Mouse (Mus musculus) hindbrain, embryonic 12.5 days (tissue): ENCODE measurements around the gene Gpr132. TPM values are rescaled to one million over a fixed set of nuclear protein-coding genes. Genes with fewer than 3 reads are reported as not detected.
"Not testable (repeated sequence)": the region's sequence is repeated elsewhere in the genome, so short reads cannot be mapped to it uniquely, and the experiment has no call there.

Experiments used
- ATAC-seq: fragments of 200-750 bp; cut with Nextera tagmentation; 2 replicates; pipeline ENCODE4 v1.8.0; 2017; ENCODE audit warnings: moderate TSS enrichment; ENCODE audit not compliant: low FRiP score
- H3K27ac ChIP-seq: fragments of 300-500 bp; sonication (generic); 2 replicates; pipeline ENCODE4 v1.5.1; 2016; ENCODE audit warnings: mild to moderate bottlenecking
- H3K27me3 ChIP-seq: fragments of 300-500 bp; sonication (generic); 2 replicates; pipeline ENCODE4 v1.6.1; 2016; ENCODE audit warnings: mild to moderate bottlenecking
- H3K36me3 ChIP-seq: fragments of 300-500 bp; sonication (generic); 2 replicates; pipeline ENCODE4 v1.6.1; 2016; ENCODE audit warnings: mild to moderate bottlenecking
- H3K4me1 ChIP-seq: fragments of 300-500 bp; sonication (generic); 2 replicates; pipeline ENCODE4 v1.6.1; 2016
- H3K4me2 ChIP-seq: fragments of 300-500 bp; sonication (generic); replicated peaks from 2 replicates; pipeline ENCODE4 v1.6.1; 2016; ENCODE audit warnings: mild to moderate bottlenecking
- H3K4me3 ChIP-seq: fragments of 300-500 bp; sonication (generic); 2 replicates; pipeline ENCODE4 v1.5.1; 2016; ENCODE audit warnings: mild to moderate bottlenecking
- H3K9ac ChIP-seq: fragments of 300-500 bp; sonication (generic); 2 replicates; pipeline ENCODE4 v1.6.1; 2016; ENCODE audit warnings: mild to moderate bottlenecking, moderate library complexity
- H3K9me3 ChIP-seq: fragments of 300-500 bp; sonication (generic); replicated peaks from 2 replicates; pipeline ENCODE4 v1.6.1; 2016; ENCODE audit warnings: mild to moderate bottlenecking
- WGBS: fragments of 180-500 bp; shearing (Covaris S2); methylation state at CpG from one replicate; pipeline ENCODE4 v1.1.7; 2016; 5-methylcytosine and 5-hydroxymethylcytosine counted together
- polyA plus RNA-seq: library from polyadenylated mRNA; unstranded; fragments of >200 nt; fragmentation: Nextera tagmentation; extraction: Ambion mirVana; gene quantifications from 2 replicates; pipeline ENCODE4 v1.2.1, GENCODE M21; 2016

Gpr132 gene
- polyA plus RNA-seq, 1 experiment from 2014 or later: not detected

DNA sequence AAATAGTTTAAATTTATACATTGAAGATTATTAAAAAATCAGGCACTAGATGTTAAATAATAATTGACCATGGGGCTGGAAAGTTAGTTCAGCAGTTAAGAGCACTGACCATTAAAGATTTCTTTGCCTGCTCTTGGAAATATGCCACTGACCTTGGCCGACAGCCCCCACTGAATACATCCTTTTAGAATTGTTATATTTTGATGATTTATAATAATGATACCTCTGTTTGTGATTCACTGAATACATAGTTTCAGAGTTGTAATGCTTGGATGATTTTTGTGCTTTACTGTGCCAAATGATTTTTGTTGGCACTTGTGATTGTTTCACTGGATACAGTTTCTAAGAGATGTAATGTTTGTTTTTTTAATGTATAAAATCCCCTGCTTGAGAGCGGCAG lies 25.9 kb downstream of the Gpr132 start:
- H3K4me1 ChIP-seq, H3K36me3 ChIP-seq, H3K27ac ChIP-seq, H3K9ac ChIP-seq, ATAC-seq, H3K27me3 ChIP-seq, H3K9me3 ChIP-seq, H3K4me2 ChIP-seq, H3K4me3 ChIP-seq: not testable (repeated sequence)
- 84% methylated on average over 2 of the region's 2 CpGs for WGBS

DNA sequence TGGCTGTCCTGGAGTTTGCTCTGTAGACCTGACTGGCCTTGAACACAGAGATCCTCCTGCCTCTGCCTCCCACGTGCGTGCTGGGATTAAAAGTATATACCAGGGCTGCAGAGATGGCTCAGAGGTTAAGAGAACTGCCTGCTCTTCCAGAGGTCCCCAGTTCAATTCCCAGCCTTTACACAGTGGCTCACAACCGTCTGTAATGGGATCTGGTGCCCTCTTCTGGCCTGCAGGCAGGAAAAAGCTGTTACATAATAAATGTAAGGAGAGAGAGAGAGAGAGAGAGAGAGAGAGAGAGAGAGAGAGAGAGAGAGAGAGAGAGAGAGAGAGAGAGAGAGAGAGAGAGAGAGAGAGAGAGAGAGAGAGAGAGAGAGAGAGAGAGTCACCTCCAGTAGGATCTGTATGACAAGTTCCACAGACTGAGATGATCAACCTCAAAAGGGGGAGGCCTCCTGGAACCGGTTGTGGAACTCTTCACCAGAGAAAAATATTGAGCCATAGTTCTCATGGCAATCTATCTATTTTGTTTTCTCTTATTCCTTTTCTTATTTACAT lies 26.6 kb downstream of the Gpr132 start:
- H3K27ac ChIP-seq, H3K4me1 ChIP-seq, H3K36me3 ChIP-seq, H3K9ac ChIP-seq, ATAC-seq, H3K4me3 ChIP-seq, H3K9me3 ChIP-seq, H3K4me2 ChIP-seq, H3K27me3 ChIP-seq: not testable (repeated sequence)
- WGBS: 67% methylated on average over 4 of the region's 4 CpGs

DNA sequence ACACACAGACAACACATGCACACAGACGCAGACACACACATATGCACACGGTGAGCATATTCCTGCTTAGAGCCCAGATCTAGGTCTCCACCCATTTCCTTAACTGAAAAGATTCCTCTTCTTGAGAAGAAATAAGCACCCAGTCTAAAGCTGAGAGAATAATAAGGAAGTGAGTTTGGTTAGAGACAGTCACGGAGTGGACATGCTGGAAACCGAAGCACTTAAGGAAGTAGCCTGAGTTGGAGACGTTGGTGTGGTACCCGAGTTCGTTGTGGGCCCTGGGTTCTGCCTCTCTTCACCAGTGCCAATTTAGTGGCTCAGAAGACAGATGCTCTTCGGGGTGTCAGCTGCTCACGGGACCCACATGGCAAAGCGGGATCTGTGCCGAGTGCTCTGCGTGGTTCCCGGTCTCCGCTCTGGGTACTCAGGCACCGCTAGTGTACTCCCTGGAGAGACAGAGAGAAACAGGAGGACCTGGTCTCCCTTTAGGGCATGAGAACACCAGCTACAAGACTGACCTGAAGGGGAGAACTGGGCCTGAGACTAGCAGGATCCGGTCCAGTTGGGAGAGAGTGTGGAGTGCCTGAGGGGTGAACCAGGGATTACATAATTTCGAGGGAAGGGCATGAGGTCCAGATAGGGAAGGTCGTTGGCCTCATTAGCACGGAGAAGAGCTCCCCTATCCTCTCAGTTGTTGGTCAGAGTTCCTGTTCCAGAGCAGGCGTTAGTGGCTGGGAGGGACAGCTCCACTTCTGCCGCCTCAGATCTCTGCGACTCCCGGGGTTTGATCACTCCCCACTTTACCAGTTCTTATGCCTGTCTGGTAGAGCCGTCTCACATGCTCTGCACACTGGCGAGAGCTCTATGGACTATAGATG lies 27.6 kb downstream of the Gpr132 start:
- Histone ChIP-seq H3K9me3 (no peaks in the 10 kb centered on the region), H3K9ac (no peak overlapping the region), H3K4me2 (no peak overlapping the region), H3K4me1 (no peaks in the 10 kb centered on the region), H3K27ac (no peak overlapping the region), H3K4me3 (no peak overlapping the region), H3K36me3 (no peaks in the 10 kb centered on the region), H3K27me3 (no peaks in the 10 kb centered on the region)
- WGBS: 81% methylated on average over 25 of the region's 25 CpGs
- no peak for ATAC-seq

DNA sequence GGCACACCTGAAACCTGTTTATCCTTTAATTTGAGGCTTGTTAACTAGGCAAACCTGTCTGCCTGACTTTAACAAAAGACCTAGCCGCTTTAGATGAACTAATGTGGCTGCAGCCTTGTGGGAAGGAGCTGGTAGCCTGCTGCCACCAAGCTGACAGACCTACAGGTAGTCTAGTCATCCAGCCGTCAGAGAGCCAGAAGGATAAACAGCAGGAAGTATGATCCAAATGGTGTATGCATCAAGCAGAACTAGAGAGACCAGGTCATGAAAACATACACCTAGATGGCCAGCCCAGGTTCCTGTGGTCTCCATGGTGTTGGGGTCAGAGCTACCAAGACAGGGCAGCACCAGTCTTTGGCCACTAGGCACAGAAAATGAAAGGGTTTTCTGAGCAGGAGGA lies 33.0 kb downstream of the Gpr132 start:
- no peak overlapping the region for H3K27ac ChIP-seq
- 68% methylated on average over 2 of the region's 2 CpGs for WGBS
- ATAC-seq: no peak

DNA sequence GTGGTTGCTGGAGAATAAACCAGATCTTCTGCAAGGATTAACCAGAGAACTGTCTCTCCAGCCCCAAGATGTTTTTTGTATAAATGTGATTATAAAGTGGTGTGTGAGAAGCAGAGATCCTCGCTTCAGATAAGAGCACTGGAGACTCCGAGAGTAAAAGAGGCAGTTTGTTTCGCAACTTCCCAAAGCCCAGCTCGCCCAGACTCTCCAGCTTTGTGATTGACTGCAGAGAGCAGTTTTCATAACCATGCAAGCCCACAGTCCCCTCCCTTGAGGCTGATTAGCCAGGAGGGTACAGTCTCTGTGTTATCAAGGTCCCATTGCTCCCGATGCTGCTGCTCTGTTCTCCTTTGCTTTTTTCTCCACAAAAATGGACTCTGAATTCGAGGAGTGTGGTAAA lies 34.5 kb downstream of the Gpr132 start:
- Histone ChIP-seq H3K4me1 (peaks cover 14% of the 10 kb centered on the region), H3K27me3 (no peaks in the 10 kb centered on the region), H3K9me3 (no peaks in the 10 kb centered on the region), H3K27ac (no peak overlapping the region), H3K4me2 (no peak overlapping the region), H3K4me3 (no peak overlapping the region), H3K9ac (no peak overlapping the region), H3K36me3 (peaks cover 16% of the 10 kb centered on the region; the same call in 1 of the 2 replicates)
- 90% methylated on average over 6 of the region's 6 CpGs for WGBS
- ATAC-seq: no peak

More for the DNA sequence above, 33.0 kb downstream of the Gpr132 start:
- Histone ChIP-seq H3K4me2 (no peak overlapping the region), H3K9me3 (no peaks in the 10 kb centered on the region), H3K27me3 (no peaks in the 10 kb centered on the region), H3K9ac (no peak overlapping the region), H3K4me1 (peaks cover 14% of the 10 kb centered on the region), H3K36me3 (peaks cover 16% of the 10 kb centered on the region; the same call in 1 of the 2 replicates), H3K4me3 (no peak overlapping the region)

DNA sequence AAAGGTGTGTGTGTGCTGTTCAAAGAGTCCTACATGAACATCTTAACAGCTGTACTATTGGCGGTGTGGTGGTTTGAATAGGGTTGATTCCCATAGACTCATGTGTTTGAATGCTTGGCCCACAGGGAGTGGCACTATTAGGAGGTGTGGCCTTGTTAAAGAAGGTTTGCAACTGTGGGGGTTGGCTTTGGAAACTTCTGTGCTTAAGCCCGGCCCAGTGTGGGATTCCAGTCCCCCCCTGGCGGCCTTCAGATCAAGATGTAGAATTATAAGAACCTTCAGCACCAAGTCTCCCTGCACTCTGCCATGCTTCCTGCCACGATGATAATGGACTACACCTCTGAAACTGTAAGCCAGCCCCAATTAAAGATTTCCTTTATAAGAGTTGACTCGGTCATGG lies 35.6 kb downstream of the Gpr132 start:
- Histone ChIP-seq H3K27me3 (no peaks in the 10 kb centered on the region), H3K4me3 (no peak overlapping the region), H3K4me2 (no peak overlapping the region), H3K36me3 (peaks cover 18% of the 10 kb centered on the region; the same call in 1 of the 2 replicates), H3K9me3 (no peaks in the 10 kb centered on the region), H3K4me1 (peaks cover 22% of the 10 kb centered on the region), H3K27ac (no peak overlapping the region), H3K9ac (no peak overlapping the region)
- no peak for ATAC-seq
- 97% methylated on average over 5 of the region's 5 CpGs for WGBS

DNA sequence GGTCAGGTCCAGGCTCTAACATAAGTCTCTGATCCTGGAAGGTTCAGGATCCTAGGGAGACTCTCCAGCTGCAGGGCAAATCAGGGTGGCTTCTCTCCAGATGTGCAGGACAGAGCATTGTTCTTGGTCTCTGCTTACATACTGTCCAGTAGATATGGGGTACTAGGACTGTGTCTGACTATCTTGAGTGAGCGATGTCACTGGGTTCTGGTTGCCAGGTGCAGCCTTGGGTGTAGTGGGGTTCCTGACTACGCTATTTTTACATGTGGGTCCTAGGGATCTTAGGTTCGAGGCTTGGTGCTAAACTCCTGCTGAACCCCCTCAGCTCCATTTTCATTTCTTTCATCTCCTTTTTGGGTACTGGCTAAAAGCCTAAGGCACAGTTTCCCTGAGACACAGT lies 37.5 kb downstream of the Gpr132 start:
- H3K27ac ChIP-seq: no peak overlapping the region
- 94% methylated on average over 3 of the region's 3 CpGs for WGBS
- H3K4me1 ChIP-seq: peaks cover 39% of the 10 kb centered on the region

DNA sequence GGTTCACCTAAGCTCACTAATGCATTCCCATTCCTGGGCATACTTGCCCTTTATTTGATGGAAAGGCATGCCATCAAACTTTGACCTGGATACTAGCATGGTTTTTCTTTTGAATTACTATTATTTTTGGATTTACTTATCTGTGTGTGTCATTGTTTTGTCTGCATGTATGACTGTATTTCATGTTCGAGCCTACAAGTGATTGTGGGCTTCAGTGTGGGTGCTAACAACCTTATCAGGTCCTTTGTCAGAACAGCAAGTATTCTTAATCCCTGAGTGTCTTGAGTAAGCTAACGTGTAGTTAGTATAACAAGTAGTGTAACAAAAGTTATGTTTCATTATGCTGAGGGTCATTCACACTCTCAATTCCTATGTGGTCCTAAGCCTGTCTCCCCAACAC lies 37.9 kb downstream of the Gpr132 start:
- Histone ChIP-seq H3K9ac (peak overlapping the region; percentile 82), H3K27me3 (no peaks in the 10 kb centered on the region), H3K36me3 (peaks cover 31% of the 10 kb centered on the region; the same call in 1 of the 2 replicates), H3K27ac (peak overlapping the region; percentile 69), H3K4me2 (peak overlapping the region; percentile 76), H3K4me1 (peaks cover 40% of the 10 kb centered on the region), H3K9me3 (no peaks in the 10 kb centered on the region), H3K4me3 (peak overlapping the region; percentile 77)
- no peak for ATAC-seq
- 48% methylated on average over 2 of the region's 2 CpGs for WGBS

More for the DNA sequence above, 37.5 kb downstream of the Gpr132 start:
- Histone ChIP-seq H3K9ac (peak overlapping the region; percentile 82), H3K4me3 (peak overlapping the region; percentile 77), H3K4me2 (peak overlapping the region; percentile 76), H3K27me3 (no peaks in the 10 kb centered on the region), H3K9me3 (no peaks in the 10 kb centered on the region), H3K36me3 (peaks cover 29% of the 10 kb centered on the region; the same call in 1 of the 2 replicates)
- ATAC-seq: no peak

DNA sequence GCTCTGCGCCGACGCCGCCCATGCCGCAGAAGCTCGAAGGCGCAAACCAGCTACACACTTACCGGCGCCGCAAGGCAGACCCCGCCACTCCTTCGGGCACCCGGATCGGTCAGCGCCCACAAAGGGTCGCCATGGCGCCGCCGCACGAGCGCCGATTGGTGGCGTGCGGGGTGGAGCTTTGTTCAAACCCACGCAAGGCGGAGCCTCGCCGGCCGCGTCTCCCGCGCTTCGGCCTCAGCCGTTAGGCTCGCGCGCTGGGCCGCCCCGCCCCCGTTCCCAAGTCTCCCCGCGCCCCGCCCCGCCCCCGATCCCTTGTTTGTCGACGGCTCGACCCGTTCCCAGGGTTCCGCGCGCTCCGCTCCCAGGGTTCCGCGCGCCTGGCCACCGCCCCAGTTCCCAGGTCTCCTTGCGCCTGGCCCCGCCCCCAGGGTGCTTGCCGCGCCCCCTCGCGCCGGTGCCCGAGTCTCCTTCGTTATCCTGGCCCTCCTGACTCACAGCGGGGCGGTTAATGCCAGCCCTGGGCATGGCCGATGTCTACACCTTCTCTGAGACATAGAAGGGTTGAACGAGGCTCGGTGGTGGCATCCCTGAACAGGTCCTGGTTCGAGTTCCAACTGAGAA lies 38.7 kb downstream of the Gpr132 start, which contains the start of gene Cdca4:
Gene Cdca4, minus strand, starts transcription at position 180 of the 621 bp plus-strand sequence.
- peak within 1 kb of the TSS; percentile 95 for H3K27ac ChIP-seq
- under 1% methylated on average over 66 of the region's 72 CpGs for WGBS
- H3K4me3 ChIP-seq: peak within 1 kb of the TSS; percentile 77
- peak within 1 kb of the TSS; percentile 95 for H3K9ac ChIP-seq
- peaks cover 38% of the 10 kb centered on the region; the same call in 1 of the 2 replicates for H3K36me3 ChIP-seq
- peak within 1 kb of the TSS; percentile 81 for H3K4me2 ChIP-seq
- no peaks in the 10 kb centered on the region for H3K27me3 ChIP-seq
- ATAC-seq: peak; percentile 97
- no peaks in the 10 kb centered on the region for H3K9me3 ChIP-seq
- H3K4me1 ChIP-seq: peaks cover 47% of the 10 kb centered on the region

DNA sequence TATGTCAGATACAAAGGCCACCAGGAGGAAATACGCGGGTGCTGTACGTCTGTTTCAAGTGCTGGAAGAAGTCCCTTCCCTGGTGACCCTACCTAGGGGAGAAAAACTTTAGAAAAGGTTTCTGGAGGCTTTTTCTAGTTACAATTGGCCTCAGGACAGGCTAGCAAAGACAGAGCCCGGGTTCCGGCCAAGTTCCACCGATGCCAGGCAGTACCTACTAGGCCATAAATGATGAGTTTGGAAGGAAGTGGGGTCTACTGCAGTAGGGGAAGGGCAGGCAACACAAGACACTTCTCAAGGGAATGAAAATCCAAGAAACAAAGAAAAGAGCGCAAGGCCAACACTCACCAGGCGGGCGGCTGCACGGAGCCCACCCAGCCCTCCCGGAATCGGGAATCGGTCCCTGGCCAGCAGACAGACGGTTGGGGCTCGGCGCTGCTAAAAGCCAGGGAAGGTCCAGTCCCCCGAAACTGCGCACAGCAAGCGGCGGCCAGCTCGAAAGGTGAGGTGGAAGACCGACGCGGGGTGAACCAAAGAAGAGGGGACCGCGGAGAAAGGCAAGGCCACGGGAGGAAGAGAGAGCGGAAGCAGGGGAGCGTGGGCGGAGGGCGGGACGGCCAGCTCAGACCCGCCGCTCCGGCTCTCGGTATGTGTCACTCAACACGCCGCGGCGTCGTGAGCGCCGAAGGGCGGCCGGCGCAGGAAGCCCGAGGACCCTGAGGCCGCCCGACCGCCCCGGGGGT lies 39.4 kb downstream of the Gpr132 start:
- Histone ChIP-seq H3K36me3 (peaks cover 44% of the 10 kb centered on the region), H3K9me3 (no peaks in the 10 kb centered on the region), H3K4me3 (peak overlapping the region; percentile 77), H3K4me1 (peaks cover 54% of the 10 kb centered on the region), H3K27me3 (no peaks in the 10 kb centered on the region), H3K27ac (peak overlapping the region; percentile 95), H3K9ac (peak overlapping the region; percentile 95), H3K4me2 (peak overlapping the region; percentile 81)
- WGBS: under 1% methylated on average over 48 of the region's 51 CpGs
- peak; percentile 82 for ATAC-seq

DNA sequence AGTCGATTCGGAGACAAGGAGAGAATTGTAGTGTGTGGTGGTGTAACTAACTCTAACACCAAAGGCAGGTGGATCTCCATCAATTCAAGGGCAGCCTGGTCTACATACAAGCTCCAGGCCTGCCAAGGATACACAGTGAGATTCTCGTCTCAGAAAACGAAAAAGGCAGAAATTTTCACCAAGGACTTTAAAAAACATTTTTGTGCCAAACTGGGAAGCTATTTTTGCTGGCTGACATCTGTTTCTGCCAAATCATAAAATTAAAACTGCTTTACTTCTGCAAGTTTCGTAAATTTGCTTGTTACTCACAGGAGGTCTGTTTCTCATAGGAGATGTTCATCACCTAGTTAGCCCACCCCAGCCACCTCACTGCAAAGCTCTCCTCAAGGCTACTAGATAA lies 42.1 kb downstream of the Gpr132 start:
- 92% methylated on average over 5 of the region's 5 CpGs for WGBS
- peaks cover 43% of the 10 kb centered on the region for H3K36me3 ChIP-seq
- H3K4me1 ChIP-seq: peaks cover 57% of the 10 kb centered on the region
- no peak for ATAC-seq
- no peak overlapping the region for H3K27ac ChIP-seq
- H3K4me2 ChIP-seq: no peak overlapping the region
- no peak overlapping the region for H3K9ac ChIP-seq
- no peaks in the 10 kb centered on the region for H3K9me3 ChIP-seq
- H3K4me3 ChIP-seq: no peak overlapping the region
- H3K27me3 ChIP-seq: no peaks in the 10 kb centered on the region

DNA sequence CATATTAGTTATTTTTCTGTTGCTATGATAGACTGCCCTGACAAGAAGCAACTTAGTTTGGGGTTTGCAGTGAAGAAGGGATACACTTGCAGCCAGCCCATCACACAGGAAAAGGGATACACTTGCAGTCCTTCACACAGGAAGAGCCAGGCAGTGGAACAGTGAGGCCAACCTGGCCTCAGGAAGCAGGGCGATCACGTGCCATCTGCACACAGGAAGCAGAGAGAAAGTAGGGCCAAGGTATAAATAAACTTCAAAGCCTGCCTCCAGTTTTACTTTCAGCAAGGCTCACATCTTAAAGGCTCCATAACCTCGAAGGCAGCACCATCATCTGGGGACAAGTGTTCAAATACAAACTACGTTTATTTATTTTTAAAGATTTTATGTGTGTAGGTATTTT lies 44.8 kb downstream of the Gpr132 start:
- Histone ChIP-seq H3K27me3 (no peaks in the 10 kb centered on the region), H3K9ac (no peak overlapping the region), H3K4me1 (peaks cover 49% of the 10 kb centered on the region), H3K9me3 (no peaks in the 10 kb centered on the region), H3K4me2 (no peak overlapping the region), H3K4me3 (no peak overlapping the region), H3K27ac (no peak overlapping the region), H3K36me3 (peaks cover 68% of the 10 kb centered on the region)
- 86% methylated on average over 4 of the region's 4 CpGs for WGBS
- ATAC-seq: no peak
